Mouse (Mus musculus) limb, embryonic 10.5 days (tissue): ENCODE measurements at regions not wholly inside any gene's neighbourhood (a gene's known extent, or its start where the extent isn't known, plus 50 kb on each side); places are given as distances from the start of the nearest gene placed in this dataset.
"Not testable (repeated sequence)": the region's sequence is repeated elsewhere in the genome, so short reads cannot be mapped to it uniquely, and the experiment has no call there.

Experiments used
- DNase-seq: peaks from one replicate; pipeline ENCODE4 v3.0.0-alpha.2; 2017; ENCODE audit warnings: low spot score
- H3K27ac ChIP-seq: fragments of 300-500 bp; sonication (generic); 2 replicates; pipeline ENCODE4 v1.5.1; 2016; ENCODE audit warnings: mild to moderate bottlenecking
- H3K27me3 ChIP-seq: fragments of 300-500 bp; sonication (generic); 2 replicates; pipeline ENCODE4 v1.6.1; 2016; ENCODE audit warnings: low read depth, mild to moderate bottlenecking; ENCODE audit not compliant: poor library complexity, severe bottlenecking
- H3K36me3 ChIP-seq: fragments of 300-500 bp; sonication (generic); 2 replicates; pipeline ENCODE4 v1.6.1; 2016; ENCODE audit warnings: mild to moderate bottlenecking, moderate library complexity
- H3K4me1 ChIP-seq: fragments of 300-500 bp; sonication (generic); 2 replicates; pipeline ENCODE4 v1.6.1; 2016
- H3K4me3 ChIP-seq: fragments of 300-500 bp; sonication (generic); 2 replicates; pipeline ENCODE4 v1.5.1; 2016; ENCODE audit warnings: mild to moderate bottlenecking, moderate library complexity
- H3K9me3 ChIP-seq: fragments of 300-500 bp; sonication (generic); replicated peaks from 2 replicates; pipeline ENCODE4 v1.6.1; 2016; ENCODE audit warnings: mild to moderate bottlenecking
- WGBS: fragments of 180-500 bp; shearing (Covaris S2); methylation state at CpG from one replicate; pipeline ENCODE4 v1.1.7; 2016; 5-methylcytosine and 5-hydroxymethylcytosine counted together

- WGBS: 85% methylated on average over 3 of the region's 3 CpGs
- Histone ChIP-seq H3K27me3 (no peaks in the 10 kb centered on the region), H3K36me3 (no peaks in the 10 kb centered on the region), H3K4me3 (no peak overlapping the region), H3K9me3 (no peaks in the 10 kb centered on the region), H3K27ac (no peak overlapping the region), H3K4me1 (no peaks in the 10 kb centered on the region)
- no peak for DNase-seq
Measured at GRCm38 (mm10) chr11:22420003-22420723, 78.1 kb upstream of the Ehbp1 start.

- Histone ChIP-seq H3K27ac (no peak overlapping the region), H3K27me3 (no peaks in the 10 kb centered on the region), H3K4me3 (no peak overlapping the region), H3K36me3 (no peaks in the 10 kb centered on the region), H3K4me1 (no peaks in the 10 kb centered on the region), H3K9me3 (no peaks in the 10 kb centered on the region)
- DNase-seq: no peak
- WGBS: 90% methylated on average over 3 of the region's 3 CpGs
Measured at GRCm38 (mm10) chr11:22421762-22422161, 79.7 kb upstream of the Ehbp1 start.

GRCm38 (mm10) chr11:22437140-22437850 is 74.6 kb upstream of the Tmem17 start:
- Histone ChIP-seq H3K36me3 (no peaks in the 10 kb centered on the region), H3K4me1 (no peaks in the 10 kb centered on the region), H3K27me3 (no peaks in the 10 kb centered on the region), H3K27ac (no peak overlapping the region), H3K4me3 (no peak overlapping the region), H3K9me3 (no peaks in the 10 kb centered on the region)
- 27% methylated on average over 5 of the region's 5 CpGs for WGBS
- peak; percentile 41 for DNase-seq

- WGBS: 91% methylated on average over 5 of the region's 5 CpGs
- H3K4me3 ChIP-seq: no peak overlapping the region
- no peaks in the 10 kb centered on the region for H3K36me3 ChIP-seq
- H3K27me3 ChIP-seq: no peaks in the 10 kb centered on the region
- no peak overlapping the region for H3K27ac ChIP-seq
- no peak for DNase-seq
- no peaks in the 10 kb centered on the region for H3K4me1 ChIP-seq
- no peaks in the 10 kb centered on the region for H3K9me3 ChIP-seq
Measured at GRCm38 (mm10) chr11:22437851-22438215, 74.1 kb upstream of the Tmem17 start.

- H3K4me3 ChIP-seq: no peak overlapping the region
- DNase-seq: no peak
- 82% methylated on average over 2 of the region's 2 CpGs for WGBS
- no peaks in the 10 kb centered on the region for H3K4me1 ChIP-seq
- no peaks in the 10 kb centered on the region for H3K9me3 ChIP-seq
- H3K27ac ChIP-seq: no peak overlapping the region
- H3K36me3 ChIP-seq: no peaks in the 10 kb centered on the region
- no peaks in the 10 kb centered on the region for H3K27me3 ChIP-seq
Measured at GRCm38 (mm10) chr11:22438441-22439066, 73.3 kb upstream of the Tmem17 start.

DNA sequence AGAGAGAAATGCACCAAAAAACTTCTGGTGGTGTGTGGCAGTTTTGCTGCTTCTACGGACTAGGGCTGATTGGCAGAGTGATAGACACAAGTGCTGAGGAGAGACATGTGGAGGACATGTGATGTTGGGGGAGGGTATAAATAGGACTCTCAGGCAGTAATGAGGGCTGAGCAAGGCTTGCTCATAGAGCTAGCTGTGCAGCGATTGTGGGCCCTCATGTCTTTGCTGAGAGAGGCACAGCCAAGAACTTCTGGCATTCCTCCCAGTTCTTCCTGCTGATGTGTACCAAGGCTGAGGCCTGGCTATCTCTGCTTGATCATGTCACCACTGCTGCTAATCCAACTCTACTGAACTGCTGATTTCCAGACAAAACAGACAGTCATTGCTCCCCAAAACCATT is 71.4 kb upstream of the Tmem17 start:
- Histone ChIP-seq H3K4me3 (no peak overlapping the region), H3K36me3 (no peaks in the 10 kb centered on the region), H3K27me3 (no peaks in the 10 kb centered on the region), H3K4me1 (no peaks in the 10 kb centered on the region), H3K9me3 (no peaks in the 10 kb centered on the region), H3K27ac (no peak overlapping the region)
- 84% methylated on average over 2 of the region's 2 CpGs for WGBS
- DNase-seq: no peak

- Histone ChIP-seq H3K36me3 (no peaks in the 10 kb centered on the region), H3K4me1 (no peaks in the 10 kb centered on the region), H3K4me3 (no peak overlapping the region), H3K27me3 (no peaks in the 10 kb centered on the region), H3K9me3 (no peaks in the 10 kb centered on the region), H3K27ac (no peak overlapping the region)
- DNase-seq: no peak
Measured at GRCm38 (mm10) chr11:22453161-22453560, 58.7 kb upstream of the Tmem17 start.

DNA sequence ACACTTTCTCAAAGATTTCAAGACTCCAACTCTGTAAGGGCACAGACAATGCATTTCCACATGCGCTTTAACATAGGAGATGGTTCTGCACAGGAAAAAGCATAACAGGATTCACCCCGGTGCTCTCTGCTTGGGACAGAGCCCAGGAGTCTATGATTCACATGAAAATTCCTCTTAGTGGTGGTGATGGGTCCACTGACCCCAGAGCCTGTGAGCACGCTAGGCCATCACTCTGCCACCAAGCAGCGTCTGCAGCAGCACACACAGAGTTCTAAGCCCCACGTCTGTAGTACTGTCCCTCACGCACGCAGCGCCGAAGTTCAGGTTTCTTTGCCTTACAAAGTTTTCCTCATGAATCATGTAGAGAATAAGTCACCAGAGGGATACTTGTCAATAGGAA is 55.6 kb upstream of the Tmem17 start:
- 91% methylated on average over 9 of the region's 9 CpGs for WGBS

GRCm38 (mm10) chr11:22457220-22457619 is 54.7 kb upstream of the Tmem17 start:
- no peaks in the 10 kb centered on the region for H3K27me3 ChIP-seq
- no peak overlapping the region for H3K27ac ChIP-seq
- WGBS: 89% methylated on average over 2 of the region's 2 CpGs
- DNase-seq: no peak
- no peaks in the 10 kb centered on the region for H3K9me3 ChIP-seq
- no peaks in the 10 kb centered on the region for H3K4me1 ChIP-seq
- H3K36me3 ChIP-seq: no peaks in the 10 kb centered on the region
- H3K4me3 ChIP-seq: no peak overlapping the region

More for the DNA sequence above, 55.6 kb upstream of the Tmem17 start:
- Histone ChIP-seq H3K4me3 (no peak overlapping the region), H3K27ac (no peak overlapping the region), H3K36me3 (no peaks in the 10 kb centered on the region), H3K27me3 (no peaks in the 10 kb centered on the region), H3K4me1 (no peaks in the 10 kb centered on the region), H3K9me3 (no peaks in the 10 kb centered on the region)
- no peak for DNase-seq

- no peaks in the 10 kb centered on the region for H3K27me3 ChIP-seq
- no peaks in the 10 kb centered on the region for H3K36me3 ChIP-seq
- H3K4me3 ChIP-seq: no peak overlapping the region
- no peaks in the 10 kb centered on the region for H3K4me1 ChIP-seq
- no peak for DNase-seq
- WGBS: 85% methylated on average over 5 of the region's 5 CpGs
- no peaks in the 10 kb centered on the region for H3K9me3 ChIP-seq
- no peak overlapping the region for H3K27ac ChIP-seq
Measured at GRCm38 (mm10) chr11:22458951-22459703, 52.8 kb upstream of the Tmem17 start.

- H3K4me3 ChIP-seq, H3K4me1 ChIP-seq, DNase-seq, H3K27ac ChIP-seq, H3K36me3 ChIP-seq, H3K9me3 ChIP-seq, H3K27me3 ChIP-seq: not testable (repeated sequence)
- WGBS: 90% methylated on average over 8 of the region's 8 CpGs
Measured at GRCm38 (mm10) chr11:22461019-22461735, 50.7 kb upstream of the Tmem17 start.
